Mouse (Mus musculus) hindbrain, postnatal 0 days (tissue): ENCODE measurements at regions not wholly inside any gene's neighbourhood (a gene's known extent, or its start where the extent isn't known, plus 50 kb on each side); places are given as distances from the start of the nearest gene placed in this dataset.

Experiments
- ATAC-seq: fragments of 200-750 bp; cut with Nextera tagmentation; 2 replicates; pipeline ENCODE4 v1.8.0; 2017; ENCODE audit warnings: mild to moderate bottlenecking, moderate TSS enrichment, moderate library complexity
- DNase-seq: peaks from one replicate; pipeline ENCODE4 v3.0.0-alpha.2; 2015; ENCODE audit warnings: low spot score
- H3K27ac ChIP-seq: fragments of 300-500 bp; sonication (generic); 2 replicates; pipeline ENCODE4 v1.5.1; 2014; ENCODE audit warnings: mild to moderate bottlenecking
- H3K27me3 ChIP-seq: fragments of 300-500 bp; sonication (generic); 2 replicates; pipeline ENCODE4 v1.6.1; 2014; ENCODE audit warnings: low read length, mixed read lengths; ENCODE audit not compliant: insufficient read depth
- H3K36me3 ChIP-seq: fragments of 300-500 bp; sonication (generic); 2 replicates; pipeline ENCODE4 v1.6.1; 2014; ENCODE audit warnings: low read length, mixed read lengths; ENCODE audit not compliant: insufficient read depth
- H3K4me1 ChIP-seq: fragments of 300-500 bp; sonication (generic); 2 replicates; pipeline ENCODE4 v1.6.1; 2014; ENCODE audit warnings: antibody characterized with exemption, low read length, mixed read lengths; ENCODE audit not compliant: insufficient read depth
- H3K4me2 ChIP-seq: fragments of 300-500 bp; sonication (generic); 2 replicates; pipeline ENCODE4 v1.6.1; 2014; ENCODE audit warnings: low read depth, mild to moderate bottlenecking, low read length, moderate library complexity, mixed read lengths
- H3K4me3 ChIP-seq: fragments of 300-500 bp; sonication (generic); 2 replicates; pipeline ENCODE4 v1.5.1; 2014; ENCODE audit warnings: low read length
- H3K9ac ChIP-seq: fragments of 300-500 bp; sonication (generic); replicated peaks from 2 replicates; pipeline ENCODE4 v1.6.1; 2014; ENCODE audit warnings: mild to moderate bottlenecking, low read length, moderate library complexity, mixed read lengths
- H3K9me3 ChIP-seq: fragments of 300-500 bp; sonication (generic); 2 replicates; pipeline ENCODE4 v1.6.1; 2016; ENCODE audit warnings: low read length, mixed read lengths
- CTCF ChIP-seq: IDR thresholded peaks from 2 replicates; pipeline ENCODE4 v1.5.1; 2016; ENCODE audit warnings: antibody characterized with exemption, control low read depth, low read depth
- WGBS: fragments of 180-500 bp; shearing (Covaris S2); extraction: QIAGEN DNeasy Blood & Tissue Kit; methylation state at CpG from one replicate; pipeline ENCODE4 v1.1.7; 2014; 5-methylcytosine and 5-hydroxymethylcytosine counted together

GRCm38 (mm10) chr11:17460920-17461279, 203.5 kb downstream of the C1d start:
- no peak overlapping the region for H3K9ac ChIP-seq
- 2% methylated on average over 13 of the region's 13 CpGs for WGBS
- peak; percentile 39 for ATAC-seq

DNA sequence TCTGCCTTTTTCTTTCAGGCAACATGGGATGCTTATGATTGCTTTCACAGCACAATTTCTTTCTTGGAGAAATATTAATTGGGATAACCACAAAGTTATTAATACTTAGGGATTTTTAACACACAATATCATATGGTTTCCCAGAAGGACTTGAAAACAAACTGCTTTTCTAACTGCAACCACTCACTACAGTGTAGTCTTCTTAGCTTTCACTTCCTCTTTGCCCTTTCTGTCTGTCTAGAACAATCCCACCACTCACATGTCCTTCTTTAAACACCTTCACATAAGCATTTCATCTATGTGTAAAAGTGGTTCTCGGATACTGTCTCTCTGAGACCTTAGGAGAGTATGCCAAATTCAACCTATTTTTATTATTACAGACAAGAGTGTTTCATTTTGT, 204.3 kb downstream of the C1d start:
- no peak for TF ChIP-seq CTCF
- H3K9me3 ChIP-seq = no peaks in the 10 kb centered on the region
- H3K9ac ChIP-seq = no peak overlapping the region
- H3K36me3 ChIP-seq = no peaks in the 10 kb centered on the region
- DNase-seq (no peak), ATAC-seq (no peak)
- H3K4me3 ChIP-seq = no peak overlapping the region
- no peaks in the 10 kb centered on the region for H3K27me3 ChIP-seq
- H3K4me2 ChIP-seq = no peak overlapping the region
- H3K4me1 ChIP-seq = 0 out of 2 replicates have a peak, but pooled peaks cover 7% of the 10 kb centered on the region
- 86% methylated on average over 1 of the region's 1 CpGs for WGBS
- no peak overlapping the region for H3K27ac ChIP-seq

More at GRCm38 (mm10) chr11:17460920-17461279, 203.5 kb downstream of the C1d start:
- Histone ChIP-seq H3K36me3 (no peaks in the 10 kb centered on the region), H3K9me3 (no peaks in the 10 kb centered on the region), H3K27ac (peak overlapping the region; percentile 54), H3K4me2 (peak overlapping the region; percentile 38), H3K4me1 (0 out of 2 replicates have a peak, but pooled peaks cover 7% of the 10 kb centered on the region), H3K27me3 (no peaks in the 10 kb centered on the region), H3K4me3 (peak overlapping the region; percentile 12)
- no peak for TF ChIP-seq CTCF
- peak; percentile 70 for DNase-seq

DNA sequence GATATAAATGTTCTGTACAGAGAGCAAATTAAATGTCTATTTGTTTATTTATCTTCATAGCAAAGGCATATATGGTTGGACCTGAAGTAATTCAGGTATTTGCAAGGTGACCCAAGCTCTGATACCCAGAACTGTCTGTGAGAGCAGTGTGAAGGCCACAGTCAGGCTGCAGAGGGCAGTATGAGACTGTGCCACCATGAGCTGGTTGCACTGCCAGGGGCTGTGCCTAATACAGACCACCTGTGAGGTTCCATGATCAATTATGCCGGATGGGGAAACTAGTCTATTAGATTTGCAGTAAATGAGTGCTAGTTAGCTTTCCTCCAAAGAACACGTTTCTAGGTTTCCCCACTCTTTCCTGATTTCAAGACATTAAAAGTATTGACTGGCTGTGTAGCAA, 207.5 kb downstream of the C1d start:
- ATAC-seq (peak; percentile 81), DNase-seq (peak; percentile 81)
- no peak overlapping the region for H3K27ac ChIP-seq
- no peaks in the 10 kb centered on the region for H3K9me3 ChIP-seq
- peak; percentile 90 for TF ChIP-seq CTCF
- no peak overlapping the region for H3K4me2 ChIP-seq
- H3K9ac ChIP-seq = no peak overlapping the region
- no peak overlapping the region for H3K4me3 ChIP-seq
- H3K36me3 ChIP-seq = no peaks in the 10 kb centered on the region
- 23% methylated on average over 2 of the region's 2 CpGs for WGBS
- 0 out of 2 replicates have a peak, but pooled peaks cover 6% of the 10 kb centered on the region for H3K4me1 ChIP-seq
- no peaks in the 10 kb centered on the region for H3K27me3 ChIP-seq

GRCm38 (mm10) chr11:17468431-17469165, 211.2 kb downstream of the C1d start:
- H3K27me3 ChIP-seq = no peaks in the 10 kb centered on the region
- H3K27ac ChIP-seq = no peak overlapping the region
- ATAC-seq = no peak
- H3K4me3 ChIP-seq = no peak overlapping the region
- 90% methylated on average over 2 of the region's 2 CpGs for WGBS
- H3K36me3 ChIP-seq = no peaks in the 10 kb centered on the region
- no peaks in the 10 kb centered on the region for H3K4me1 ChIP-seq
- no peak for DNase-seq
- no peak for TF ChIP-seq CTCF
- H3K9me3 ChIP-seq = no peaks in the 10 kb centered on the region
- H3K9ac ChIP-seq = no peak overlapping the region
- H3K4me2 ChIP-seq = no peak overlapping the region

- no peak overlapping the region for H3K4me2 ChIP-seq
- H3K27ac ChIP-seq = no peak overlapping the region
- TF ChIP-seq CTCF = no peak
- ATAC-seq (no peak), DNase-seq (no peak)
- WGBS = 68% methylated on average over 4 of the region's 4 CpGs
- H3K36me3 ChIP-seq = no peaks in the 10 kb centered on the region
- H3K9me3 ChIP-seq = no peaks in the 10 kb centered on the region
- no peaks in the 10 kb centered on the region for H3K4me1 ChIP-seq
- no peak overlapping the region for H3K4me3 ChIP-seq
- H3K9ac ChIP-seq = no peak overlapping the region
- H3K27me3 ChIP-seq = no peaks in the 10 kb centered on the region
Measured at GRCm38 (mm10) chr11:17481436-17481996, 224.1 kb downstream of the C1d start.

GRCm38 (mm10) chr11:17483849-17484441, 226.6 kb downstream of the C1d start:
- Histone ChIP-seq H3K9ac (no peak overlapping the region), H3K36me3 (no peaks in the 10 kb centered on the region), H3K4me1 (no peaks in the 10 kb centered on the region), H3K27ac (no peak overlapping the region), H3K9me3 (no peaks in the 10 kb centered on the region), H3K4me3 (no peak overlapping the region), H3K27me3 (no peaks in the 10 kb centered on the region), H3K4me2 (no peak overlapping the region)
- no peak for ATAC-seq
- 69% methylated on average over 3 of the region's 3 CpGs for WGBS
- no peak for TF ChIP-seq CTCF
- DNase-seq = no peak
